Mouse (Mus musculus) forebrain, embryonic 12.5 days (tissue): ENCODE measurements around the gene Zkscan4. TPM values are rescaled to one million over a fixed set of nuclear protein-coding genes. Genes with fewer than 3 reads are reported as not detected.
A peak's percentile ranks its signal among the peaks of the same experiment; 100 is the strongest.

Experiments
- microRNA counts: library from miRNA; unstranded; fragments of <30 nt; microRNA quantifications from one replicate; lab custom pipeline; 2017
- microRNA-seq: library from miRNA; unstranded; fragments of <30 nt; microRNA quantifications from one replicate; pipeline ENCODE4, GENCODE M21; 2017
- polyA plus RNA-seq: library from polyadenylated mRNA; unstranded; fragments of >200 nt; fragmentation: Nextera tagmentation; extraction: Ambion mirVana; gene quantifications from 2 replicates; pipeline ENCODE4 v1.2.1, GENCODE M21; 2016

Gene Zkscan4
- polyA plus RNA-seq, 1 experiment from 2014 or later = 6.3 TPM

MicroRNA genes within 50 kb of the gene (microRNA counts, 519-probe panel; counts per million panel counts)
- 3,827 counts per million, percentile 42 among the panel's probes with 10 or more counts for microRNA mmu-miR-1896 (lab: Ali Mortazavi, UCI)

Small RNA genes lying within 50 kb of the gene (microRNA-seq; reads per million reads assigned to microRNA genes)
- gene Mir1896 = not detected

Other genes starting within 250 kb of the Zkscan4 start
- not detected in 2 replicates for gene Gpx5, start 186.2 kb upstream of the Zkscan4 start, polyA plus RNA-seq
- not detected in 2 replicates for gene Gpx6, start 166.8 kb upstream of the Zkscan4 start, polyA plus RNA-seq
- not detected in 2 replicates for gene Olfr1367, start 132.0 kb upstream of the Zkscan4 start, polyA plus RNA-seq
- gene Zscan12, start 116.1 kb upstream of the Zkscan4 start, polyA plus RNA-seq = 20.1 and 20.2 TPM in 2 replicates
- gene Zkscan3, start 76.2 kb upstream of the Zkscan4 start, polyA plus RNA-seq = 96.5 and 97.3 TPM in 2 replicates
- 5.6 and 6.2 TPM in 2 replicates for gene Pgbd1, start 37.8 kb upstream of the Zkscan4 start, polyA plus RNA-seq
- gene Zscan26, start 25.2 kb upstream of the Zkscan4 start, polyA plus RNA-seq = 20.9 and 21.3 TPM in 2 replicates
- gene Nkapl, start 10.4 kb upstream of the Zkscan4 start, polyA plus RNA-seq = 3.1 and 3.3 TPM in 2 replicates
- not detected in 2 replicates for gene Gm10065, start 534 bp downstream of the Zkscan4 start, polyA plus RNA-seq
- gene AK157302, start 16.3 kb downstream of the Zkscan4 start, polyA plus RNA-seq = 0.17 and 0.54 TPM in 2 replicates
- gene Gm11273, start 22.5 kb downstream of the Zkscan4 start, polyA plus RNA-seq = 2.4 and 2.5 TPM in 2 replicates
- 8.9 and 10.1 TPM in 2 replicates for gene Zkscan8, start 52.2 kb downstream of the Zkscan4 start, polyA plus RNA-seq
- 0.17 and 0.22 TPM in 2 replicates for gene Olfr1366, start 63.9 kb downstream of the Zkscan4 start, polyA plus RNA-seq
- not detected in 2 replicates for gene Olfr1535, start 81.0 kb downstream of the Zkscan4 start, polyA plus RNA-seq
- gene Olfr1364, start 102.9 kb downstream of the Zkscan4 start, polyA plus RNA-seq = not detected in 2 replicates
- gene Olfr1362, start 135.1 kb downstream of the Zkscan4 start, polyA plus RNA-seq = not detected in 2 replicates
- not detected in 2 replicates for gene Olfr11, start 163.6 kb downstream of the Zkscan4 start, polyA plus RNA-seq
- not detected in 2 replicates for gene Olfr1361, start 184.5 kb downstream of the Zkscan4 start, polyA plus RNA-seq
- gene Olfr1360, start 198.5 kb downstream of the Zkscan4 start, polyA plus RNA-seq = not detected in 2 replicates
- gene Olfr1359, start 219.2 kb downstream of the Zkscan4 start, polyA plus RNA-seq = not detected in 2 replicates
- 4.8 TPM in 1 of 2 replicates, not detected in the other for gene Hist1h2bl, start 237.2 kb downstream of the Zkscan4 start, polyA plus RNA-seq
- gene Hist1h2ai, start 237.5 kb downstream of the Zkscan4 start, polyA plus RNA-seq = 18.4 and 22.2 TPM in 2 replicates
- gene Hist1h3h, start 238.8 kb downstream of the Zkscan4 start, polyA plus RNA-seq = 13.8 and 14.8 TPM in 2 replicates
- gene Hist1h2bm, start 243.1 kb downstream of the Zkscan4 start, polyA plus RNA-seq = 5.8 and 5.9 TPM in 2 replicates